Mouse (Mus musculus): ENCODE measurements around the gene Gm10037. TPM values are rescaled to one million over a fixed set of nuclear protein-coding genes. Genes with fewer than 3 reads are reported as not detected.

Gm10037 gene
- polyA plus RNA-seq, 1 experiment from 2014 or later: 2.9 TPM

Other genes with a start within 250 kb of the Gm10037 start
- 5.3 and 6.1 TPM in 2 replicates for gene Zfp729b, start 221.4 kb upstream of the Gm10037 start, polyA plus RNA-seq (2014; fragmentation: Nextera tagmentation; extraction: Ambion mirVana)
- not detected in 2 replicates for gene Gm49345, start 193.3 kb upstream of the Gm10037 start, polyA plus RNA-seq (2014; fragmentation: Nextera tagmentation; extraction: Ambion mirVana)
- gene Zfp729a, start 193.3 kb upstream of the Gm10037 start, polyA plus RNA-seq (2014; fragmentation: Nextera tagmentation; extraction: Ambion mirVana): 4.4 and 4.5 TPM in 2 replicates
- 11.8 and 12.5 TPM in 2 replicates for gene Zfp738, start 144.0 kb upstream of the Gm10037 start, polyA plus RNA-seq (2014; fragmentation: Nextera tagmentation; extraction: Ambion mirVana)
- gene Zfp65, start 101.9 kb upstream of the Gm10037 start, polyA plus RNA-seq (2014; fragmentation: Nextera tagmentation; extraction: Ambion mirVana): 3.8 and 4.1 TPM in 2 replicates
- gene Zfp85, start 75.9 kb upstream of the Gm10037 start, polyA plus RNA-seq (2014; fragmentation: Nextera tagmentation; extraction: Ambion mirVana): 7.7 and 8.0 TPM in 2 replicates
- 3.8 and 5.5 TPM in 2 replicates for gene Zfp493, start 51.4 kb upstream of the Gm10037 start, polyA plus RNA-seq (2014; fragmentation: Nextera tagmentation; extraction: Ambion mirVana)
- 8.3 and 8.7 TPM in 2 replicates for gene Zfp273, start 17.4 kb upstream of the Gm10037 start, polyA plus RNA-seq (2014; fragmentation: Nextera tagmentation; extraction: Ambion mirVana)
- not detected in 2 replicates for gene BC048507, start 32.2 kb downstream of the Gm10037 start, polyA plus RNA-seq (2014; fragmentation: Nextera tagmentation; extraction: Ambion mirVana)

Measured in embryonic facial prominence, embryonic 11.5 days (tissue).